ENCODE assay signal across 8 mouse cellular contexts in genomic region chr15:12205902-12206645, GRCm38 (mm10). TPM values are rescaled to one million over a fixed set of nuclear protein-coding genes. Genes with fewer than 3 reads are reported as not detected.
DNase-seq lines count a peak whose midpoint lies in the region; ATAC-seq and TF ChIP-seq lines count a peak whose summit lies in the region.

No protein-coding gene starts in this region.

- WGBS in intestine, postnatal 0 days = 19% methylated on average over 14 of the region's 14 CpGs
- 44% methylated on average over 14 of the region's 14 CpGs for WGBS in neural tube, embryonic 12.5 days

- H3K27me3 ChIP-seq in intestine, postnatal 0 days (replicated peaks; ENCODE audit: control insufficient read depth, insufficient read depth, low read length) = no peaks in the 10 kb centered on the region
- H3K27me3 ChIP-seq in neural tube, embryonic 12.5 days (replicated peaks) = no peaks in the 10 kb centered on the region

- peak overlapping the region; percentile 68 for H3K4me2 ChIP-seq in intestine, postnatal 0 days (replicated peaks; ENCODE audit: low read depth)
- peak overlapping the region; percentile 74 for H3K4me2 ChIP-seq in neural tube, embryonic 12.5 days (replicated peaks)

- no peak for TF ChIP-seq CTCF in intestine, postnatal 0 days (IDR thresholded peaks at IDR 0.05; ENCODE audit: low read depth)

- peak overlapping the region; percentile 95 for H3K9ac ChIP-seq in intestine, postnatal 0 days (ENCODE audit: low read depth, low read length)
- H3K9ac ChIP-seq in neural tube, embryonic 12.5 days = peak overlapping the region; percentile 93

- peak; percentile 51 for DNase-seq in cerebellum, adult 8-10 months
- no peak for DNase-seq in cerebellum, postnatal 4 days (ENCODE audit: low spot score in 2 of 2)
- DNase-seq in urinary bladder, postnatal 14 days (ENCODE audit: low spot score) = peak; percentile 28
- DNase-seq in urinary bladder, postnatal 25 days (ENCODE audit: low spot score) = no peak
- no peak for DNase-seq in spleen, adult 12 weeks (ENCODE audit: low spot score)
- DNase-seq in frontal cortex, postnatal 14 days (ENCODE audit: low spot score in 2 of 2) = no peak

- no peaks in the 10 kb centered on the region for H3K36me3 ChIP-seq in intestine, postnatal 0 days (ENCODE audit: control insufficient read depth, insufficient read depth)
- H3K36me3 ChIP-seq in neural tube, embryonic 12.5 days = no peaks in the 10 kb centered on the region

- no peaks in the 10 kb centered on the region for H3K9me3 ChIP-seq in intestine, postnatal 0 days (ENCODE audit: control insufficient read depth)
- no peaks in the 10 kb centered on the region for H3K9me3 ChIP-seq in neural tube, embryonic 12.5 days

- 0 out of 2 replicates have a peak overlapping the region, but pooled peaks have one; percentile 9 for H3K27ac ChIP-seq in intestine, postnatal 0 days (ENCODE audit: low read depth, low read length)
- H3K27ac ChIP-seq in neural tube, embryonic 12.5 days = no peak overlapping the region

- H3K4me1 ChIP-seq in intestine, postnatal 0 days (replicated peaks; ENCODE audit: control insufficient read depth, insufficient read depth, low read length) = peaks cover 7% of the 10 kb centered on the region; the same call in 1 of the 2 replicates
- H3K4me1 ChIP-seq in neural tube, embryonic 12.5 days = peaks cover 21% of the 10 kb centered on the region

- peak overlapping the region; percentile 98 for H3K4me3 ChIP-seq in intestine, postnatal 0 days (ENCODE audit: low read depth, low read length)
- H3K4me3 ChIP-seq in neural tube, embryonic 12.5 days = peak overlapping the region; percentile 97

- no peak for ATAC-seq in intestine, postnatal 0 days
- no peak for ATAC-seq in neural tube, embryonic 12.5 days (ENCODE audit: low FRiP score, low read depth)

RNA-seq across cellular contexts. Expression of gene Mtmr12, which starts 1.2 kb away (rescaled TPM):
- 6.6 and 7.0 TPM in 2 replicates for polyA plus RNA-seq in intestine, postnatal 0 days (2015; fragmentation: Nextera tagmentation; extraction: Ambion mirVana)
- 12.4 and 14.0 TPM in 2 replicates for polyA plus RNA-seq in neural tube, embryonic 12.5 days (2016; fragmentation: Nextera tagmentation; extraction: Ambion mirVana)

Comparison
In these comparisons a context has a peak if more than half of its experiments do, and no peak if none do; other contexts are left out.
1. DNase-seq: peak in cerebellum, adult 8-10 months (single experiment) and urinary bladder, postnatal 14 days (single experiment); none in cerebellum, postnatal 4 days (0 of 2), urinary bladder, postnatal 25 days (single experiment), spleen, adult 12 weeks (single experiment) and frontal cortex, postnatal 14 days (0 of 2).